Mouse (Mus musculus): ENCODE measurements around the gene Rin1.

DNA sequence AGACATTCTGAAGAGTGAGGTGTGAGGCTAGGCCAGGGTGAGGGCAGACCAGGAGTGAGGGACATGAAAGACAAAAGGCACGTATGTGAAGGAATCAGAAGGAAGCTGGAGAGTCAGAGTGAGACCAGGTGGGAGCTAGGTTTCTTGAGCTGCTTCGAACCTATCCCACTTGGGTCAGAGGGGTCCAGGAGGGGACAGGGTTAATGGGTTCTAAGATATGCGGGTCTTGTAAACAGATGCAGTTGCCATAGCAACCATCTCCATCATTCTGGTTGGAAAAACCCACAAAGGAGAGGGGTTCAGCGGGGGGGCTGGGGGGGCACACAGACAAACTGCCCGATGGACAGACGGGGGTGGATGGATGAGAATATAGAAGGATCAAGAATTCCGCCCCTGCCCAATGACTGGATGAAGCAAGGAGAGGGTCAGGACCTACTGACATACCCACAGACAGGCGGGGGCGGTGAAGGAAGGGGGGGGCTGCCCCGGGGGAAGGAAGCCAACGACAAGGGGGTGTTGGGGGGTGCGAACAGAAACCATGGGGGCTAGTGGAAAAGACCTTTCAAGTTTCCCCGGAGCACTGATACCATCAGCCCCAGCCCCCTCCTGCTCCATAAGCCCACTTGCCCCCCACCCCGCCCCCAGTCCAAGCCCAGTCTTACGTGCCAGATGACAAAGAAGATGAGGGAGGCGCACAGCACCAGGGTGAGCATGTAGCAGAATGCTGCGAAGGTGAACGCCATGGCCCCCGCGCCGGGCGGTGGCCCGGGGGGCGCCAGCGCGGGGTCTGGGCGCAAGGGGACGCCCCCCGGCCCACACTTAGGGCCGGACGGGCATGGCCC, 47.5 kb downstream of the Rin1 start:
- no peak for TF ChIP-seq CTCF (IDR thresholded peaks at IDR 0.05; ENCODE audit: control insufficient read depth, insufficient read depth, insufficient replicate concordance, low read depth, low read length)
- no peak for TF ChIP-seq POLR2A (IDR thresholded peaks at IDR 0.05; ENCODE audit: control insufficient read depth, low read depth, low read length)
